Mouse (Mus musculus) embryonic fibroblast, embryonic 13.5 days (primary cell): ENCODE data around the gene Iqsec3. TPM values are rescaled to one million over a fixed set of nuclear protein-coding genes. Genes with fewer than 3 reads are reported as not detected.

Experiments used
- H3K27ac ChIP-seq: 2 replicates; pipeline ENCODE4 v1.5.1; 2012; ENCODE audit warnings: low read length, control low read depth, inconsistent platforms; ENCODE audit not compliant: insufficient read depth
- H3K4me1 ChIP-seq: 2 replicates; pipeline ENCODE4 v1.6.1; 2011; ENCODE audit warnings: low read length; ENCODE audit not compliant: control insufficient read depth, insufficient read depth
- H3K4me3 ChIP-seq: 2 replicates; pipeline ENCODE4 v1.5.1; 2011; ENCODE audit warnings: mild to moderate bottlenecking, control low read depth, low read length; ENCODE audit not compliant: insufficient read depth
- CTCF ChIP-seq: IDR thresholded peaks from 2 replicates; pipeline ENCODE4 v1.5.1; 2011; ENCODE audit warnings: mild to moderate bottlenecking, control low read depth, low read length, moderate library complexity, borderline replicate concordance; ENCODE audit not compliant: insufficient read depth
- POLR2A ChIP-seq: IDR thresholded peaks from 2 replicates; pipeline ENCODE4 v1.6.1; 2011; ENCODE audit warnings: low read depth, mild to moderate bottlenecking, control low read depth, low read length, moderate library complexity
- polyA plus RNA-seq: library from polyadenylated mRNA; stranded (reverse); fragments of >200 nt; gene quantifications from 2 replicates; pipeline ENCODE4 v1.2.4, GENCODE M21; 2011; ENCODE audit warnings: low read depth; ENCODE audit not compliant: missing spikeins, insufficient read length

Gene Iqsec3
- polyA plus RNA-seq, 1 experiment, result not detected

- TF ChIP-seq POLR2A, result no peak
- TF ChIP-seq CTCF, result no peak
- H3K27ac ChIP-seq, result no peak overlapping the region
- H3K4me1 ChIP-seq, result no peaks in the 10 kb centered on the region
Observed at GRCm38 (mm10) chr6:121325298-121325697, 148.2 kb downstream of the Iqsec3 start.

More at GRCm38 (mm10) chr6:121325298-121325697, 148.2 kb downstream of the Iqsec3 start:
- H3K4me3 ChIP-seq, result no peak overlapping the region

Other genes with a start within 250 kb of the Iqsec3 start
- 9.1 and 9.9 TPM in 2 replicates for gene Usp18, start 227.8 kb downstream of the Iqsec3 start, polyA plus RNA-seq
- gene Slc6a13, start 173.5 kb downstream of the Iqsec3 start, polyA plus RNA-seq, result not detected in 2 replicates
- gene Slc6a12, start 130.6 kb downstream of the Iqsec3 start, polyA plus RNA-seq, result 0.42 TPM in 1 of 2 replicates, not detected in the other
- gene A2m, start 161.7 kb upstream of the Iqsec3 start, polyA plus RNA-seq, result 1.1 TPM in 1 of 2 replicates, not detected in the other